Mouse (Mus musculus) thymus, postnatal 36 days (tissue): ENCODE results near the gene Tnfaip2.
A peak's percentile ranks its signal among the peaks of the same experiment; 100 is the strongest.

ENCODE experiments used
- DNase-seq, 2 experiments: peaks; one replicate each; pipeline ENCODE4 v3.0.0; 2022; ENCODE audit warnings: mixed read lengths in 2 of 2

The Tnfaip2 gene

GRCm38 (mm10) chr12:111442309-111443010 lies at the start of gene Tnfaip2:
Gene Tnfaip2, plus strand, starts transcription at chr12:111442469.
- peak in 1 of 2 experiments; percentile 29 for DNase-seq

- DNase-seq, result no peak
Observed at GRCm38 (mm10) chr12:111394008-111394407, 48.3 kb upstream of the Tnfaip2 start.

GRCm38 (mm10) chr12:111396997-111397396 lies 45.3 kb upstream of the Tnfaip2 start:
- DNase-seq, result no peak

GRCm38 (mm10) chr12:111401454-111402184 lies 40.6 kb upstream of the Tnfaip2 start:
- DNase-seq, result peak; percentile 33 to 52

- no peak for DNase-seq
Observed at GRCm38 (mm10) chr12:111404880-111405279, 37.4 kb upstream of the Tnfaip2 start.

- no peak for DNase-seq
Observed at GRCm38 (mm10) chr12:111406622-111407021, 35.6 kb upstream of the Tnfaip2 start, which contains the start of gene Lbhd2. Gene Lbhd2, plus strand, starts transcription at chr12:111406809.

GRCm38 (mm10) chr12:111409583-111409982 lies 32.7 kb upstream of the Tnfaip2 start:
- DNase-seq, result no peak

GRCm38 (mm10) chr12:111411631-111412355 lies 30.5 kb upstream of the Tnfaip2 start:
- no peak for DNase-seq

GRCm38 (mm10) chr12:111412581-111413284 lies 29.5 kb upstream of the Tnfaip2 start:
- no peak for DNase-seq

GRCm38 (mm10) chr12:111413300-111413699 lies 29.0 kb upstream of the Tnfaip2 start:
- DNase-seq, result peak; percentile 67 to 70

GRCm38 (mm10) chr12:111416921-111417779 lies 25.1 kb upstream of the Tnfaip2 start, which contains the start of gene Exoc3l4:
Gene Exoc3l4, plus strand, starts transcription at chr12:111417017.
- no peak for DNase-seq

GRCm38 (mm10) chr12:111419918-111420317 lies 22.4 kb upstream of the Tnfaip2 start:
- DNase-seq, result no peak

GRCm38 (mm10) chr12:111420946-111421709 lies 21.1 kb upstream of the Tnfaip2 start:
- no peak for DNase-seq

GRCm38 (mm10) chr12:111422852-111423251 lies 19.4 kb upstream of the Tnfaip2 start:
- no peak for DNase-seq

GRCm38 (mm10) chr12:111423570-111424129 lies 18.6 kb upstream of the Tnfaip2 start:
- no peak for DNase-seq

GRCm38 (mm10) chr12:111424547-111424946 lies 17.7 kb upstream of the Tnfaip2 start:
- no peak for DNase-seq

GRCm38 (mm10) chr12:111425258-111425657 lies 17.0 kb upstream of the Tnfaip2 start:
- peak; percentile 51 to 52 for DNase-seq

GRCm38 (mm10) chr12:111425789-111426460 lies 16.3 kb upstream of the Tnfaip2 start:
- DNase-seq, result peak; percentile 76 to 84

- no peak for DNase-seq
Observed at GRCm38 (mm10) chr12:111427438-111428113, 14.7 kb upstream of the Tnfaip2 start.
